Mouse (Mus musculus): ENCODE data around the gene Med12l. TPM values are rescaled to one million over a fixed set of nuclear protein-coding genes. Genes with fewer than 3 reads are reported as not detected.

Gene Med12l
- 10.3 and 11.7 TPM in 2 replicates for polyA plus RNA-seq (2011; ENCODE audit: insufficient read depth, insufficient read length, low read depth, missing spikeins)

GRCm38 (mm10) chr3:59005271-59005995 lies at the start of gene Med12l:
Gene Med12l, plus strand, starts transcription at chr3:59005825.
- Histone ChIP-seq H3K9ac (ENCODE audit: low read depth, poor library complexity, severe bottlenecking) (peak within 1 kb of the TSS; percentile 69), H3K36me3 (ENCODE audit: control insufficient read depth, insufficient read depth, low read length, poor library complexity, severe bottlenecking) (no peaks in the 10 kb centered on the region), H3K4me3 (ENCODE audit: low read depth, low read length) (peak within 1 kb of the TSS; percentile 62), H3K27me3 (ENCODE audit: control insufficient read depth, insufficient read depth, low read length, poor library complexity, severe bottlenecking) (peaks cover 9% of the 10 kb centered on the region), H3K27ac (ENCODE audit: insufficient read depth, low read length) (no peak within 1 kb of the TSS), H3K4me1 (ENCODE audit: control insufficient read depth, insufficient read depth, low read length) (no peaks in the 10 kb centered on the region), H3K9me3 (replicated peaks; ENCODE audit: control insufficient read depth, insufficient read depth, low read length, poor library complexity, severe bottlenecking) (no peaks in the 10 kb centered on the region)
- no peak for TF ChIP-seq POLR2A (IDR thresholded peaks at IDR 0.05; ENCODE audit: insufficient read depth, low read length)
- no peak for TF ChIP-seq CTCF (IDR thresholded peaks at IDR 0.05; ENCODE audit: low read depth, low read length)
- TF ChIP-seq EP300 (IDR thresholded peaks at IDR 0.05; ENCODE audit: insufficient read depth, low read depth, low read length) = no peak

- Histone ChIP-seq H3K9me3 (replicated peaks; ENCODE audit: control insufficient read depth, insufficient read depth, low read length, poor library complexity, severe bottlenecking) (no peaks in the 10 kb centered on the region), H3K4me3 (ENCODE audit: low read depth, low read length) (no peak overlapping the region), H3K36me3 (ENCODE audit: control insufficient read depth, insufficient read depth, low read length, poor library complexity, severe bottlenecking) (no peaks in the 10 kb centered on the region), H3K27me3 (ENCODE audit: control insufficient read depth, insufficient read depth, low read length, poor library complexity, severe bottlenecking) (no peaks in the 10 kb centered on the region), H3K27ac (ENCODE audit: insufficient read depth, low read length) (peak overlapping the region; percentile 69; the same call in 1 of the 2 replicates), H3K4me1 (ENCODE audit: control insufficient read depth, insufficient read depth, low read length) (peaks cover 1% of the 10 kb centered on the region), H3K9ac (ENCODE audit: low read depth, poor library complexity, severe bottlenecking) (no peak overlapping the region)
- no peak for TF ChIP-seq POLR2A (IDR thresholded peaks at IDR 0.05; ENCODE audit: insufficient read depth, low read length)
- no peak for TF ChIP-seq CTCF (IDR thresholded peaks at IDR 0.05; ENCODE audit: low read depth, low read length)
- TF ChIP-seq EP300 (IDR thresholded peaks at IDR 0.05; ENCODE audit: insufficient read depth, low read depth, low read length) = 0 out of 2 replicates have a peak, but pooled peaks have one; percentile 49
Measured at GRCm38 (mm10) chr3:58961166-58961565, 44.5 kb upstream of the Med12l start.

GRCm38 (mm10) chr3:58977413-58977812 lies 28.2 kb upstream of the Med12l start:
- no peak for TF ChIP-seq EP300 (IDR thresholded peaks at IDR 0.05; ENCODE audit: insufficient read depth, low read depth, low read length)
- no peak for TF ChIP-seq CTCF (IDR thresholded peaks at IDR 0.05; ENCODE audit: low read depth, low read length)
- no peak for TF ChIP-seq POLR2A (IDR thresholded peaks at IDR 0.05; ENCODE audit: insufficient read depth, low read length)
- no peaks in the 10 kb centered on the region for H3K36me3 ChIP-seq (ENCODE audit: control insufficient read depth, insufficient read depth, low read length, poor library complexity, severe bottlenecking)
- no peaks in the 10 kb centered on the region for H3K27me3 ChIP-seq (ENCODE audit: control insufficient read depth, insufficient read depth, low read length, poor library complexity, severe bottlenecking)
- no peaks in the 10 kb centered on the region for H3K4me1 ChIP-seq (ENCODE audit: control insufficient read depth, insufficient read depth, low read length)
- H3K4me3 ChIP-seq (ENCODE audit: low read depth, low read length) = no peak overlapping the region
- H3K27ac ChIP-seq (ENCODE audit: insufficient read depth, low read length) = no peak overlapping the region
- no peaks in the 10 kb centered on the region for H3K9me3 ChIP-seq (replicated peaks; ENCODE audit: control insufficient read depth, insufficient read depth, low read length, poor library complexity, severe bottlenecking)
- H3K9ac ChIP-seq (ENCODE audit: low read depth, poor library complexity, severe bottlenecking) = no peak overlapping the region

- H3K27me3 ChIP-seq (ENCODE audit: control insufficient read depth, insufficient read depth, low read length, poor library complexity, severe bottlenecking) = no peaks in the 10 kb centered on the region
- no peaks in the 10 kb centered on the region for H3K9me3 ChIP-seq (replicated peaks; ENCODE audit: control insufficient read depth, insufficient read depth, low read length, poor library complexity, severe bottlenecking)
- TF ChIP-seq EP300 (IDR thresholded peaks at IDR 0.05; ENCODE audit: insufficient read depth, low read depth, low read length) = no peak
- no peak for TF ChIP-seq POLR2A (IDR thresholded peaks at IDR 0.05; ENCODE audit: insufficient read depth, low read length)
- TF ChIP-seq CTCF (IDR thresholded peaks at IDR 0.05; ENCODE audit: low read depth, low read length) = no peak
- no peak overlapping the region for H3K9ac ChIP-seq (ENCODE audit: low read depth, poor library complexity, severe bottlenecking)
- no peaks in the 10 kb centered on the region for H3K36me3 ChIP-seq (ENCODE audit: control insufficient read depth, insufficient read depth, low read length, poor library complexity, severe bottlenecking)
- no peak overlapping the region for H3K27ac ChIP-seq (ENCODE audit: insufficient read depth, low read length)
- H3K4me1 ChIP-seq (ENCODE audit: control insufficient read depth, insufficient read depth, low read length) = no peaks in the 10 kb centered on the region
- H3K4me3 ChIP-seq (ENCODE audit: low read depth, low read length) = no peak overlapping the region
Measured at GRCm38 (mm10) chr3:58977906-58978622, 27.6 kb upstream of the Med12l start.

GRCm38 (mm10) chr3:58980579-58980978 lies 25.0 kb upstream of the Med12l start:
- no peak overlapping the region for H3K9ac ChIP-seq (ENCODE audit: low read depth, poor library complexity, severe bottlenecking)
- H3K36me3 ChIP-seq (ENCODE audit: control insufficient read depth, insufficient read depth, low read length, poor library complexity, severe bottlenecking) = no peaks in the 10 kb centered on the region
- no peaks in the 10 kb centered on the region for H3K9me3 ChIP-seq (replicated peaks; ENCODE audit: control insufficient read depth, insufficient read depth, low read length, poor library complexity, severe bottlenecking)
- H3K27me3 ChIP-seq (ENCODE audit: control insufficient read depth, insufficient read depth, low read length, poor library complexity, severe bottlenecking) = no peaks in the 10 kb centered on the region
- H3K4me3 ChIP-seq (ENCODE audit: low read depth, low read length) = no peak overlapping the region
- TF ChIP-seq EP300 (IDR thresholded peaks at IDR 0.05; ENCODE audit: insufficient read depth, low read depth, low read length) = no peak
- TF ChIP-seq CTCF (IDR thresholded peaks at IDR 0.05; ENCODE audit: low read depth, low read length) = no peak
- no peak for TF ChIP-seq POLR2A (IDR thresholded peaks at IDR 0.05; ENCODE audit: insufficient read depth, low read length)
- no peak overlapping the region for H3K27ac ChIP-seq (ENCODE audit: insufficient read depth, low read length)
- no peaks in the 10 kb centered on the region for H3K4me1 ChIP-seq (ENCODE audit: control insufficient read depth, insufficient read depth, low read length)
